ENCODE assay signal across 8 mouse cellular contexts in genomic region chr10:95322076-95323070, GRCm38 (mm10). TPM values are rescaled to one million over a fixed set of nuclear protein-coding genes. Genes with fewer than 3 reads are reported as not detected.
DNase-seq lines count a peak whose midpoint lies in the region; ATAC-seq and TF ChIP-seq lines count a peak whose summit lies in the region.

No protein-coding gene starts in this region.

- H3K36me3 ChIP-seq in embryonic facial prominence, embryonic 14.5 days (ENCODE audit: control insufficient read depth, insufficient read depth, low read length): no peaks in the 10 kb centered on the region
- H3K36me3 ChIP-seq in heart, embryonic 15.5 days: no peaks in the 10 kb centered on the region
- H3K36me3 ChIP-seq in kidney, postnatal 0 days (ENCODE audit: insufficient read depth, low read length): no peaks in the 10 kb centered on the region

- peaks cover 9% of the 10 kb centered on the region for H3K4me1 ChIP-seq in embryonic facial prominence, embryonic 14.5 days (ENCODE audit: control insufficient read depth, insufficient read depth, low read length)
- peaks cover 24% of the 10 kb centered on the region for H3K4me1 ChIP-seq in heart, embryonic 15.5 days (replicated peaks)
- peaks cover 10% of the 10 kb centered on the region; the same call in 1 of the 2 replicates for H3K4me1 ChIP-seq in kidney, postnatal 0 days (replicated peaks; ENCODE audit: insufficient read depth, low read length)

- no peak for TF ChIP-seq CTCF in kidney, postnatal 0 days (IDR thresholded peaks at IDR 0.05; ENCODE audit: low read depth)

- peak overlapping the region; percentile 86 for H3K4me2 ChIP-seq in embryonic facial prominence, embryonic 14.5 days (ENCODE audit: low read depth, low read length)
- H3K4me2 ChIP-seq in heart, embryonic 15.5 days: peak overlapping the region; percentile 74
- H3K4me2 ChIP-seq in kidney, postnatal 0 days (ENCODE audit: low read length): peak overlapping the region; percentile 87

- H3K27me3 ChIP-seq in embryonic facial prominence, embryonic 14.5 days (replicated peaks; ENCODE audit: control insufficient read depth, insufficient read depth, low read length): no peaks in the 10 kb centered on the region
- no peaks in the 10 kb centered on the region for H3K27me3 ChIP-seq in heart, embryonic 15.5 days
- no peaks in the 10 kb centered on the region for H3K27me3 ChIP-seq in kidney, postnatal 0 days (ENCODE audit: insufficient read depth, low read length)

- peak; percentile 32; the same call in 1 of the 2 replicates for ATAC-seq in embryonic facial prominence, embryonic 14.5 days (ENCODE audit: low read depth)
- ATAC-seq in heart, embryonic 15.5 days (replicated peaks; ENCODE audit: insufficient number of reproducible peaks, insufficient read depth, low FRiP score, low read depth): no peak
- ATAC-seq in kidney, postnatal 0 days (replicated peaks; ENCODE audit: low FRiP score, low read depth): no peak

- no peaks in the 10 kb centered on the region for H3K9me3 ChIP-seq in embryonic facial prominence, embryonic 14.5 days (ENCODE audit: control insufficient read depth, low read length)
- H3K9me3 ChIP-seq in heart, embryonic 15.5 days (replicated peaks): no peaks in the 10 kb centered on the region
- no peaks in the 10 kb centered on the region for H3K9me3 ChIP-seq in kidney, postnatal 0 days (replicated peaks; ENCODE audit: low read length)

- H3K27ac ChIP-seq in embryonic facial prominence, embryonic 14.5 days (replicated peaks; ENCODE audit: low read depth, low read length): peak overlapping the region; percentile 98
- peak overlapping the region; percentile 97 for H3K27ac ChIP-seq in heart, embryonic 15.5 days
- H3K27ac ChIP-seq in kidney, postnatal 0 days: no peak overlapping the region

- DNase-seq in A20 (ENCODE audit: low read depth, low spot score) (peak; percentile 22), R1 (ENCODE audit: low read depth, low spot score) (peak; percentile 57)
- peak; percentile 71 for DNase-seq in embryonic facial prominence, embryonic 14.5 days (ENCODE audit: low spot score)
- no peak for DNase-seq in kidney, postnatal 0 days (ENCODE audit: low spot score)
- DNase-seq in lung, postnatal 14 days: peak; percentile 65
- peak; percentile 97 for DNase-seq in skeletal muscle tissue, adult 2 months (ENCODE audit: low read depth, low spot score)
- no peak for DNase-seq in spleen, postnatal 10 days (ENCODE audit: low spot score in 2 of 2)

- WGBS in embryonic facial prominence, embryonic 14.5 days: 51% methylated on average over 20 of the region's 20 CpGs
- 60% methylated on average over 20 of the region's 20 CpGs for WGBS in heart, embryonic 15.5 days
- WGBS in kidney, postnatal 0 days: 48% methylated on average over 20 of the region's 20 CpGs

- H3K4me3 ChIP-seq in embryonic facial prominence, embryonic 14.5 days (ENCODE audit: low read depth, low read length): peak overlapping the region; percentile 65
- H3K4me3 ChIP-seq in heart, embryonic 15.5 days: peak overlapping the region; percentile 73
- H3K4me3 ChIP-seq in kidney, postnatal 0 days (replicated peaks; ENCODE audit: low read depth, low read length): no peak overlapping the region

- peak overlapping the region; percentile 23; the same call in 1 of the 2 replicates for H3K9ac ChIP-seq in embryonic facial prominence, embryonic 14.5 days (ENCODE audit: low read depth, low read length)
- no peak overlapping the region for H3K9ac ChIP-seq in heart, embryonic 15.5 days
- H3K9ac ChIP-seq in kidney, postnatal 0 days (ENCODE audit: low read depth, low read length): no peak overlapping the region

RNA-seq across cellular contexts. Expression of gene Cradd, which starts 1.6 kb away (rescaled TPM):
- 10.4 and 11.0 TPM in 2 replicates for polyA plus RNA-seq in embryonic facial prominence, embryonic 14.5 days (2014; fragmentation: Nextera tagmentation; extraction: Ambion mirVana)
- polyA plus RNA-seq in heart, embryonic 15.5 days (2015; fragmentation: Nextera tagmentation; extraction: Ambion mirVana): 7.6 and 9.0 TPM in 2 replicates
- polyA plus RNA-seq in kidney, postnatal 0 days (2015; fragmentation: Nextera tagmentation; extraction: Ambion mirVana): 10.3 and 10.5 TPM in 2 replicates

Comparison
In these comparisons a context has a peak if more than half of its experiments do, and no peak if none do; other contexts are left out.
1. DNase-seq: peak in A20 (single experiment), R1 (single experiment), embryonic facial prominence, embryonic 14.5 days (single experiment), lung, postnatal 14 days (single experiment) and skeletal muscle tissue, adult 2 months (single experiment); none in kidney, postnatal 0 days (single experiment) and spleen, postnatal 10 days (0 of 2).
2. Peak in every context shown above with its lines, with median percentiles within 50 percentile points of each other: H3K4me2 ChIP-seq.